Mouse (Mus musculus): Measurements from ENCODE around the gene Ston2.

Gene Ston2

GRCm38 (mm10) chr12:91696231-91696630 lies 92.0 kb downstream of the Ston2 start:
- DNase-seq, result no peak

GRCm38 (mm10) chr12:91695761-91696160 lies 92.4 kb downstream of the Ston2 start:
- DNase-seq, result no peak

GRCm38 (mm10) chr12:91694748-91695147 lies 93.4 kb downstream of the Ston2 start:
- no peak for DNase-seq

- DNase-seq, result no peak
Observed at GRCm38 (mm10) chr12:91693566-91693965, 94.6 kb downstream of the Ston2 start.

- DNase-seq, result no peak
Observed at GRCm38 (mm10) chr12:91692991-91693390, 95.2 kb downstream of the Ston2 start.

- no peak for DNase-seq
Observed at GRCm38 (mm10) chr12:91685674-91686290, 102.4 kb downstream of the Ston2 start.

- DNase-seq, result no peak
Observed at GRCm38 (mm10) chr12:91684840-91685415, 103.3 kb downstream of the Ston2 start.

GRCm38 (mm10) chr12:91684101-91684839 lies 103.9 kb downstream of the Ston2 start:
- peak; percentile 59 for DNase-seq

- no peak for DNase-seq
Observed at GRCm38 (mm10) chr12:91683549-91684100, 104.6 kb downstream of the Ston2 start.

- no peak for DNase-seq
Observed at GRCm38 (mm10) chr12:91683096-91683495, 105.1 kb downstream of the Ston2 start.

- no peak for DNase-seq
Observed at GRCm38 (mm10) chr12:91679320-91680064, 108.7 kb downstream of the Ston2 start.

- no peak for DNase-seq
Observed at GRCm38 (mm10) chr12:91675937-91676336, 112.2 kb downstream of the Ston2 start.

- DNase-seq, result peak; percentile 27
Observed at GRCm38 (mm10) chr12:91673141-91673540, 115.0 kb downstream of the Ston2 start.

GRCm38 (mm10) chr12:91672528-91672927 lies 115.7 kb downstream of the Ston2 start:
- DNase-seq, result no peak

- DNase-seq, result peak; percentile 49
Observed at GRCm38 (mm10) chr12:91668529-91669245, 119.5 kb downstream of the Ston2 start.

- no peak for DNase-seq
Observed at GRCm38 (mm10) chr12:91667741-91668140, 120.4 kb downstream of the Ston2 start.

GRCm38 (mm10) chr12:91666607-91667006 lies 121.6 kb downstream of the Ston2 start:
- DNase-seq, result no peak

GRCm38 (mm10) chr12:91665431-91665830 lies 122.8 kb downstream of the Ston2 start:
- no peak for DNase-seq

- DNase-seq, result no peak
Observed at GRCm38 (mm10) chr12:91663260-91663659, 124.9 kb downstream of the Ston2 start.

- no peak for DNase-seq
Observed at GRCm38 (mm10) chr12:91662844-91663243, 125.3 kb downstream of the Ston2 start.

GRCm38 (mm10) chr12:91660640-91661417 lies 127.4 kb downstream of the Ston2 start:
- no peak for DNase-seq

All from thymus, postnatal 25 days (tissue).